Mouse (Mus musculus): Measurements from ENCODE around the gene Gm45623.

DNA sequence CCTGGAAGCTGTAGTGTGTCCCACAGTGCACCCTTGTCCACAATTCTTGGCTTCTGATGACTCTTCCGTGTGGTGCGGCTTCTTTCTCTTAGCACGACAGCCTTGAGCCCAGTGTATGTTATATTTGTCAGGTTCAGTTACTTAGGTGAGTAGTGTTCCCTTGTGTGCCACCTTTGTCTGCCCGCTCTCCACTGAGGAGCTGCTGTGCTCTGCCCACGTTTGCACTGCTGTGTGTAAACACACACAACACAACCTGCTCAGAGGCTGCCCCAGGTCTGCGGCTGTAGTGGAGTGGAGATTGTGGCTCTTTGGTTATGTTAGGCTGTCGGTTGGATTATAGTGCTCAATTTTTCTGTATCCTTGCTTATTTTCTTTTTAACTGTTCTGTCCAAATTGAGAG is 24.6 kb downstream of the Gm45623 start:
- TF ChIP-seq CTCF (IDR thresholded peaks at IDR 0.05; ENCODE audit: borderline replicate concordance, extremely low read depth, insufficient read depth, insufficient read length) (no peak), POLR2A (IDR thresholded peaks at IDR 0.05; ENCODE audit: borderline replicate concordance, extremely low read depth, insufficient read depth, insufficient read length, poor library complexity, severe bottlenecking) (no peak)

All from brain, embryonic 14.5 days (tissue).